Mouse (Mus musculus) cerebellum, adult 11-12 months (tissue): ENCODE measurements around the gene Necab3.

Experiments
- DNase-seq: peaks from one replicate; pipeline ENCODE4 v3.0.0; 2022

Gene Necab3

DNA sequence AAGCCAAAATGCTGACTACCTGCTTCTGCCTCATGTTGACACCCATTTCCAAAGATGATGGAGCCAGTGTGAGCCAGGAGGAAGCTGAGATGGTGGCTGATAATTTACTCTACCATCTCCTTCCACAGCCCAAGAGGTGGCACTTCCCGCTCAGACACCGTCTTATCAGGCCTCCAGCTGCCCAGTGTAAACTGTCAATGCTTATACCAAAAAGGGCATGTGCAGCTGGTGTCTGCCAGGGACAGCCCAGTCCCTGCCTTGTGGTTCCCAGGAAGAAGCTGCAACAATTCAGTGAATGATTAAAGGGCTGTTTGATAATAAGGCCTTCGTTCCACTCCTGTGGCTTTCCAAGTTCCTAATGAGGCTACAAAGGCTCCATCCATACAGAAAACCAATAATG, 20.0 kb downstream of the Necab3 start:
- no peak for DNase-seq

DNA sequence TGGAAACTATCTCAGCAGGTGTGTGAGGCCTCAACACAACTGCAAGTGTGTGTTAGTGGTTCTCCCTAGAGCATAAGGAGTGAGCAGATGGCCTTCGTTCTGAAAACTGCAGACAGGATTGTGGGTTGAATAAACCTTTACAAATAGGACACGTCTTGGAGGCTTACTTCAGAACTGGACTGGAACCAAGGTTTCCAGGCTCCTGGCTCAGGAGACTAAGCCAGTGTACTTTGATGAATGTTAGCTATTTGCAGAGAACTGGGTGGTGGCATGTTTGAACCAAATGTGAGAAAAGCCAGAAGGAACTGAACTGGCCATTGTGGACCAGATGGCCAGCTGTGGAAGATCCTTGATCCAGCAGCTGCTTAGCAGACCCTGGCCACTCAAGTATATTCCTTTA, 20.4 kb downstream of the Necab3 start:
- peak; percentile 52 for DNase-seq

GRCm38 (mm10) chr2:154534704-154535270, 23.9 kb downstream of the Necab3 start:
- no peak for DNase-seq

DNA sequence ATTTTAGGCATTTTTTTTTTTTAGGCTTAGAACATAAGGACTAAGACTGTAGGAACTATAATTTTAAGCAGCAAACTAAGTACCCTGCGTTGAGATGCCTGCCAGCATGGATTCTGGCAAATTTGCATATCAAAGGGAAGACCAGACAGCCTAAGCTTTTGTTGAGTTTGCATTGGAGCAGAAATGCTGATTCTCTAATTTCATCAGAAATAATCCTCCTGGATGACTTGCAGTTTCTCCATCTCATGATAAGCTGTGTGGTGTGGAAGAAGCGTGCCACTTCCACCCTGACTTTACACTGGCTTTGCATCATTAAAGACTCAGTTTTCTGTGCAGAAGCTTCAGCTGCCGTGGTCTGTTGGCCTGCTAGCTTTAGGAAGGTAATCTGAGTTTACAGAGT, 25.8 kb downstream of the Necab3 start:
- no peak for DNase-seq

- no peak for DNase-seq
Observed at GRCm38 (mm10) chr2:154526531-154526930, 32.2 kb downstream of the Necab3 start.

DNA sequence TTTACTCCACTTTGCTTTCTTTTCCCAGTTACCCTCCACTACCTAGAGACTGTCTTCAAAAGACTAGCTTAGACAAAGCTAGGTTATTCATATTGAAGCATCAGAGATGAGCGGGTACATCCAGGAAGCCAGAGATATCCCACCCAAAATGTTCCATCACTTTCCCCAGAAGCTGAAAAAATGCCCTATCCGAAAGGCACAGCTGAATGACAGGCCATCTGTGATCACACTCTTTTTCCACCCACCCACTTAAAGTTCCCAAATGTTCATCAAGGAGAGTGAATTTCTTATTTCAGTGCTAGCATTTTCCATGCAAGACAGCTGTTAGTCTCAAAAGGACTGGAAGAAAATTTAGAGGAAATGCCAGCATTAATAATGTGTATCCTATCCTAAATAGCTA, 33.4 kb downstream of the Necab3 start:
- DNase-seq = no peak

DNA sequence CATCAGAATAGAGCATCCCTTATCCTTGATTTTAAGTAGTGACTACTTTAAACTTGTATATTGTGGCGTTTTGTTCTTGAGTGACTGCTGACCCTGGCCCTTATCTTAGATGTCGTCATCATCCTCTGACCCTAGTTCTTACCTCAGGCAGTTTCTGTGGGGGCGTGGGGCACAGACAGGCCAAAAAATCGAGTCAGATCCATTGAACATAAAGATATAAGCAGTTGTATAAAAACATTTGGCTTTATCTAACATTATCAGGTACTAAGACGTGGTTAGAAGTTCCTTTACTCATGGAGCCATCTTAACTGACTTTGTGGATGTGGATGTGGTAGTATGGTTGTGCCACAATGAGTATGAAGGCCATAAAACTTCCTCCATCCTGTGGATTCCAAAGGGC, 36.4 kb downstream of the Necab3 start:
- DNase-seq = no peak

GRCm38 (mm10) chr2:154521449-154521848, 37.2 kb downstream of the Necab3 start:
- DNase-seq = no peak

DNA sequence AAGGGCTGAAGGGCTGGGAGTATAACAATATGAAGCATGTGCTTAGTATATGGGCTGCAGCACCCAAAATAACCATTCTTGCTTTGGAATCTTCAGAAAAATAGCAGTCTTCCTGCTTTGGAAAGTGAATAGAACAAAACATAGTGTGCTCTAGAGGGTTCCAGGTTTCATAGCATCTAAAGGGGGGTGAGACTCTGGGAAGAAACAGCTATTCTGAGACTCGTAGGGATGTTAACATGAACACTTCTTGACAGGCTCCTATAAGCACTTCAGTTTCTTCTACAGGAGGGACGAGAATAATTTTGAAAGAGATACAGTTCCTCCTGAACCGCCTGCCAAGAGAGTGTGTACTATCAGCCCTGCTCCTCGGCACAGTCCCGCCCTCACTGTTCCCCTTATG, 41.3 kb downstream of the Necab3 start:
- no peak for DNase-seq

DNA sequence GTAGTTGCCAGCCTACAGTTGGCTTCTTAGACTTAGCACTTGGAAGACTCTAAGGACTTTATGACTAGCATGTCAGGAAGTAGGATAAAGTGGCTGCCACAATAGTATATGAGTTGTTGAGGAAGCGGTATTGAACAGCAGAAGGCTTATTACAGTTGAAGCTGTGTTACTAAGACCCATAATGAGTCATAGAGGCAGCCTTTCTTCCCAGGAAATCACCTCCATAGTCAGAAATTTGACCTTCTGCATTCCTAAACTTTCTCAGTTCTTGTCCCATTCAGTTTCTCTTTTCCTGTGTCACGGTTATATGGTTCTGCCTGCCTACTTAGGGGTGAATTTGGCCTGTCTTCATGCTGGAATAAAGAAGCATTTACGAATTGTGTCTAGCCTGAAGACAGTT, 41.7 kb downstream of the Necab3 start:
- no peak for DNase-seq

GRCm38 (mm10) chr2:154510141-154510540, 48.5 kb downstream of the Necab3 start:
- DNase-seq = no peak

DNA sequence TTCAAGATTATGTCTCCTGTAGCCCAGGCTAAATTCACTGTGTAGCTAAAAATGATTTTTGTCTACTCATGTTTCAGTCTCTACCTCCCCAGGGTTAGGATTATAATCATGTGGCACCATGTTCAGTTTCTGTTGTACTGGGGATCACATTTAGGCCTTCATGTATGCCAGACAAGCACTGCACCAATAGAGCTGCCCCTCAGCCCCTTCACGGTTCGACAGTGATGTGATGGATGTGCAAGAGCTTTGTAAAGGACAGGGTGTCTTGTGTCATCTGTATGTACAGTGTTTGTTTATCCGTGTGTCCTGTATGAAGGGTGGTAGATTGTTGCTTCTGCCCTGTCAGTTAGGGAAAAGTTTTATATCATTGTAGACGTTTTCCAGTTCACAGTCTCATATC, 50.2 kb downstream of the Necab3 start:
- DNase-seq = no peak

GRCm38 (mm10) chr2:154507566-154508283, 51.0 kb downstream of the Necab3 start:
- DNase-seq = peak; percentile 65

- no peak for DNase-seq
Observed at GRCm38 (mm10) chr2:154507076-154507475, 51.6 kb downstream of the Necab3 start.

DNA sequence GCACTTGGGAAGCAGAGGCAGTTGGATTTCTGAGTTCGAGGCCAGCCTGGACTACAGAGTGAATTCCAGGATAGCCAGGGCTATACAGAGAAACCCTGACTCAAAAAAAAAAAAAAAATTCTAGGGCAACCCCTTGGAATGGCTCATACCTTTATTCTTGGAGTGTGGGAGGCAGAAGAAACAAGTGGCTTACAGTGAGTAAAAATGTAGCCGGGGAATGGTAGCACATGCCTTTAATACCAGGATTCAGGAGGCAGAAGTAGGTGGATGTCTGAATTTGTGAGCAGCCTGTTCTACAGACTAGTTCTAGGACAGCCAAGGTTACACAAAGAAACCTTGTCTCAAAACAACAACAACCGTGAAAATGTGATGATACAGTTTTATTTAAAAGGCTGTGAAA, 57.9 kb downstream of the Necab3 start:
- DNase-seq = no peak

DNA sequence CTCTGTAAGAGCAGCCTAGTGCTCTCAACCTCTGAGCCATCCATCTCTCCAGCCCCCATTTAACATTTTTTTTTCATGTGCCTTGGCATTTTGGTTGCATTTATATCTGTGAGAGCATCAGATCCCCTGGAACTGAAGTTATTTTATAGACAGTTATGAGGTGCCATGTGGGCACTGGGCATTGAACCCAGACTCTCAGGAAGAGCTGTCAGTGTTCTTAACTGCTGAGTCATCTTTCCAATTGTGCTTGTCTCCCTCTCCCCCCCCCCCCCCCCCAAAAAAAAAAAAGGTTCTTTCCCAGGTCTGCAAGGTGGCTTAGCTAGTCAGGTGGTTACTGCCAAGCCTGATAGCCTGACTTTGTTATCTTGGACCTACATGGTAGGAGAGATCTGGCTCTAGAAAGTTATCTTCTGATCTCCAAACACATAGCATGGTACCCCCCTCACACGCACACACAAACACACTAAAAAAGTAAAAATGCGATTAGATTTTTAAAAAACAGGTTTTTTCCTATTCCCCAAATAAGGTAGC, 58.9 kb downstream of the Necab3 start:
- no peak for DNase-seq

- peak; percentile 65 for DNase-seq
Observed at GRCm38 (mm10) chr2:154498571-154498970, 60.1 kb downstream of the Necab3 start.

DNA sequence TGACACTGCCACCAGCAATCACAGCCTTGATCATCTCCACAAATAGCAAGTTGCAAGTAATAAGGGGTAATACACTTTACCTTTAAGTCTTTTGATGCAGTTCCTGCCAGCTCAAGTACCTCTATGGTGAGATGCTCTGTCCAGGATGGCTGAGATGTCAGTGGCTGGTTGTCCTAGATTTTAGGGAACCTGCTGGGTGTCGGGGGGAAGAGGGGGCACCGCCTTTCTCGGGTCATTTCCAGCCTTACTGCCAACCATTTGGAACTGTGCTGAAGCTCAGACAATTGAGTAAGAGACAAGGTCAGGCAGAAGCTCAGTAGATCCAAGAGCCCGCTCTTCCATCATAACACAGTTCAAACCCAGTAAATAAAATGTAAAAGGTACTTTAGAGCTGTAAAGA, 63.7 kb downstream of the Necab3 start:
- peak; percentile 52 for DNase-seq
